Comparison of ENCODE assay signal across 8 mouse cellular contexts in the genomic region with DNA sequence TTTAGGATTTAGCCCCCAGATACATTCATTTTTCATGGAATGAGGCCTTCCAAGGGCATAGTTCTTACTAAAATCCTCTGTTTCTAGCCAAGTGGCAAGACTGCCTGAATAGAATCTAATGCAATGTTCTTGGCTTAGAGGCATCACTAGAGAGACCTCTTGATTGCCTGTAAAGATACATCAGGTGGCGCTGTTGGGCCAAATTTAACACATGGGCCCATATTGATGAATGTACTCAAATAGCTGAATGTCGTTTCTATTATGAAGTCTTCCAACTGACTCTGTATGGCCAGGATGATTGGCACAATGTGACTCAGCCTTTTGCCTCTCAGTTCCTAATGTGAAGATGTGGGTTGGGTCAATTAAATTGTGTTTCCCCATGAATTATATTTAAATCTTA.
A peak's percentile ranks its signal among the peaks of the same experiment; 100 is the strongest.
DNase-seq lines count a peak whose midpoint lies in the region; ATAC-seq lines count a peak whose summit lies in the region.
"Had no signal": no experiment of that assay in that cellular context is flagged by ENCODE, and none has a peak within 500 bp of the region (broad histone marks: within the 10 kb centered on the region; RNA-seq: fewer than 3 reads in every experiment).

No protein-coding gene starts in this region.

- 9% methylated on average over 2 of the region's 2 CpGs for WGBS in neural tube, embryonic 15.5 days

- H3K9me3 ChIP-seq in neural tube, embryonic 15.5 days (replicated peaks): no peaks in the 10 kb centered on the region
- H3K9me3 ChIP-seq: limb, embryonic 13.5 days had no signal

- H3K4me1 ChIP-seq in neural tube, embryonic 15.5 days: no peaks in the 10 kb centered on the region
- H3K4me1 ChIP-seq: limb, embryonic 13.5 days had no signal

- no peak overlapping the region for H3K4me2 ChIP-seq in neural tube, embryonic 15.5 days
- H3K4me2 ChIP-seq: limb, embryonic 13.5 days had no signal

- no peaks in the 10 kb centered on the region for H3K27me3 ChIP-seq in neural tube, embryonic 15.5 days (replicated peaks)
- H3K27me3 ChIP-seq: limb, embryonic 13.5 days had no signal

- H3K36me3 ChIP-seq in neural tube, embryonic 15.5 days: no peaks in the 10 kb centered on the region
- H3K36me3 ChIP-seq: limb, embryonic 13.5 days had no signal

- H3K9ac ChIP-seq in neural tube, embryonic 15.5 days (replicated peaks): no peak overlapping the region
- H3K9ac ChIP-seq: limb, embryonic 13.5 days had no signal

- DNase-seq in 3T3-L1 (ENCODE audit: low read depth, low spot score) (peak; percentile 26), MEL-GATA-1-ER (ENCODE audit: extremely low read depth, low read depth) (peak; percentile 49)
- DNase-seq in forelimb bud, embryonic 11.5 days (ENCODE audit: low read depth, low spot score): peak; percentile 25
- peak; percentile 33 for DNase-seq in left cerebral cortex, adult 11 months (ENCODE audit: low spot score)
- DNase-seq in thymus, postnatal 0 days (ENCODE audit: low spot score): no peak
- DNase-seq in thymus, postnatal 36 days: no peak

- H3K27ac ChIP-seq in neural tube, embryonic 15.5 days (replicated peaks): no peak overlapping the region
- H3K27ac ChIP-seq: limb, embryonic 13.5 days had no signal

- H3K4me3 ChIP-seq in neural tube, embryonic 15.5 days (replicated peaks): no peak overlapping the region
- H3K4me3 ChIP-seq: limb, embryonic 13.5 days had no signal

- peak; percentile 73 for ATAC-seq in neural tube, embryonic 15.5 days (ENCODE audit: low FRiP score)

Comparison
In these comparisons a context has a peak if more than half of its experiments do, and no peak if none do; other contexts are left out.
1. DNase-seq: peak in 3T3-L1 (single experiment), MEL-GATA-1-ER (single experiment), forelimb bud, embryonic 11.5 days (single experiment) and left cerebral cortex, adult 11 months (single experiment); none in thymus, postnatal 0 days (single experiment) and thymus, postnatal 36 days (0 of 2).